In the genomic region with DNA sequence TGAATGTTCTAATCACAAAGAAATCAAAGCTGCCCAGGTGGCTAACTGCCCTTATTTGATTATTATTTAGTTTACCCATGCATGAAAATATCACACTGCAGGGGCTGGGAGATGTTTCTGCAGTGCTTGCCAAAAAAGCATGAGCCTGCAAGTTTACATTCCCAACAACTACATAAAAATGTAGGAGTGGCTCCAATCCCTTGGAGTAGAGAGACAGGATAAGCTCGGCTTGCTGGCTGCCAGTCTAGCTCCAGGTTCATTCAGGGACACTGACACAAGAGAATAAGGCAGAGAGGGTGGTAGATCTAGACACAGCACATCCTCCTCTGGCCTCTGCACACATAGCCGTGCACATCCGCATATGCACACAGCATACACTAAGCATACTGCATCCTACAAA, we compare ENCODE assay signal across 21 mouse cellular contexts. TPM values are rescaled to one million over a fixed set of nuclear protein-coding genes. Genes with fewer than 3 reads are reported as not detected.
A peak's percentile ranks its signal among the peaks of the same experiment; 100 is the strongest.
DNase-seq lines count a peak whose midpoint lies in the region; ATAC-seq lines count a peak whose summit lies in the region.
"Had no signal": no experiment of that assay in that cellular context is flagged by ENCODE, and none has a peak within 500 bp of the region (broad histone marks: within the 10 kb centered on the region; RNA-seq: fewer than 3 reads in every experiment).

No protein-coding gene starts in this region.

- 0 out of 2 replicates have a peak, but pooled peaks have one; percentile 39 for ATAC-seq in embryonic facial prominence, embryonic 13.5 days (ENCODE audit: insufficient number of reproducible peaks, insufficient read depth, low FRiP score, low TSS enrichment, low read depth)
- no peak for ATAC-seq in hindbrain, embryonic 13.5 days (ENCODE audit: low FRiP score)
- ATAC-seq in hindbrain, embryonic 11.5 days (ENCODE audit: low FRiP score): no peak
- ATAC-seq in embryonic facial prominence, embryonic 14.5 days (ENCODE audit: low read depth): no peak
- ATAC-seq: activated CD4-positive, CD25-positive, alpha-beta regulatory T cell, adult 4 months; hindbrain, embryonic 16.5 days; intestine, embryonic 16.5 days had no signal

- H3K27ac ChIP-seq in embryonic facial prominence, embryonic 13.5 days: 0 out of 2 replicates have a peak overlapping the region, but pooled peaks have one; percentile 23
- no peak overlapping the region for H3K27ac ChIP-seq in embryonic facial prominence, embryonic 10.5 days (replicated peaks)
- no peak overlapping the region for H3K27ac ChIP-seq in hindbrain, embryonic 13.5 days
- H3K27ac ChIP-seq in hindbrain, embryonic 11.5 days (ENCODE audit: low read depth, low read length): no peak overlapping the region
- H3K27ac ChIP-seq in embryonic facial prominence, embryonic 14.5 days (replicated peaks; ENCODE audit: low read depth, low read length): no peak overlapping the region
- no peak overlapping the region for H3K27ac ChIP-seq in midbrain, embryonic 10.5 days (replicated peaks)
- H3K27ac ChIP-seq: embryonic facial prominence, embryonic 15.5 days; kidney, embryonic 15.5 days had no signal

- H3K27me3 ChIP-seq in embryonic facial prominence, embryonic 13.5 days: no peaks in the 10 kb centered on the region
- no peaks in the 10 kb centered on the region for H3K27me3 ChIP-seq in embryonic facial prominence, embryonic 10.5 days (replicated peaks; ENCODE audit: low read depth, poor library complexity, severe bottlenecking)
- no peaks in the 10 kb centered on the region for H3K27me3 ChIP-seq in hindbrain, embryonic 13.5 days
- H3K27me3 ChIP-seq in hindbrain, embryonic 11.5 days (ENCODE audit: control insufficient read depth, insufficient read depth, low read length): no peaks in the 10 kb centered on the region
- H3K27me3 ChIP-seq in embryonic facial prominence, embryonic 14.5 days (replicated peaks; ENCODE audit: control insufficient read depth, insufficient read depth, low read length): no peaks in the 10 kb centered on the region
- H3K27me3 ChIP-seq in midbrain, embryonic 10.5 days (ENCODE audit: low read depth, poor library complexity, severe bottlenecking): no peaks in the 10 kb centered on the region
- H3K27me3 ChIP-seq: embryonic facial prominence, embryonic 15.5 days; heart, embryonic 12.5 days; kidney, embryonic 15.5 days had no signal

- no peak overlapping the region for H3K4me2 ChIP-seq in embryonic facial prominence, embryonic 13.5 days
- no peak overlapping the region for H3K4me2 ChIP-seq in hindbrain, embryonic 13.5 days
- H3K4me2 ChIP-seq in hindbrain, embryonic 11.5 days (replicated peaks; ENCODE audit: low read depth, low read length): no peak overlapping the region
- no peak overlapping the region for H3K4me2 ChIP-seq in embryonic facial prominence, embryonic 14.5 days (ENCODE audit: low read depth, low read length)
- H3K4me2 ChIP-seq: embryonic facial prominence, embryonic 15.5 days; heart, embryonic 12.5 days; kidney, embryonic 15.5 days had no signal

- H3K36me3 ChIP-seq in embryonic facial prominence, embryonic 13.5 days: no peaks in the 10 kb centered on the region
- no peaks in the 10 kb centered on the region for H3K36me3 ChIP-seq in embryonic facial prominence, embryonic 10.5 days (replicated peaks)
- H3K36me3 ChIP-seq in hindbrain, embryonic 13.5 days: no peaks in the 10 kb centered on the region
- H3K36me3 ChIP-seq in hindbrain, embryonic 11.5 days (ENCODE audit: control insufficient read depth, insufficient read depth, low read length): no peaks in the 10 kb centered on the region
- H3K36me3 ChIP-seq in embryonic facial prominence, embryonic 14.5 days (ENCODE audit: control insufficient read depth, insufficient read depth, low read length): no peaks in the 10 kb centered on the region
- no peaks in the 10 kb centered on the region for H3K36me3 ChIP-seq in midbrain, embryonic 10.5 days
- H3K36me3 ChIP-seq: embryonic facial prominence, embryonic 15.5 days; heart, embryonic 12.5 days; kidney, embryonic 15.5 days had no signal

- DNase-seq in embryonic facial prominence, embryonic 10.5 days (ENCODE audit: low spot score): no peak
- no peak for DNase-seq in hindbrain, embryonic 11.5 days (ENCODE audit: low spot score)
- peak; percentile 27 for DNase-seq in lung, postnatal 10 days
- DNase-seq in lung, postnatal 4 days: no peak
- peak; percentile 67 for DNase-seq in embryonic facial prominence, embryonic 14.5 days (ENCODE audit: low spot score)
- no peak for DNase-seq in midbrain, embryonic 10.5 days (ENCODE audit: low spot score)
- DNase-seq: adrenal gland, postnatal 10 days; cerebellum, adult 11 months; cerebellum, postnatal 10 days; heart, postnatal 36 days; kidney, postnatal 4 days; liver; thymus, postnatal 14 days had no signal

- H3K9ac ChIP-seq in embryonic facial prominence, embryonic 13.5 days: no peak overlapping the region
- 0 out of 2 replicates have a peak overlapping the region, but pooled peaks have one; percentile 56 for H3K9ac ChIP-seq in hindbrain, embryonic 13.5 days
- H3K9ac ChIP-seq in hindbrain, embryonic 11.5 days (ENCODE audit: low read depth, low read length): no peak overlapping the region
- H3K9ac ChIP-seq in embryonic facial prominence, embryonic 14.5 days (ENCODE audit: low read depth, low read length): no peak overlapping the region
- H3K9ac ChIP-seq: embryonic facial prominence, embryonic 15.5 days; heart, embryonic 12.5 days; kidney, embryonic 15.5 days had no signal

- WGBS in embryonic facial prominence, embryonic 13.5 days: 70% methylated on average over 3 of the region's 3 CpGs
- WGBS in embryonic facial prominence, embryonic 10.5 days: 76% methylated on average over 3 of the region's 3 CpGs
- 84% methylated on average over 3 of the region's 3 CpGs for WGBS in hindbrain, embryonic 13.5 days
- 75% methylated on average over 3 of the region's 3 CpGs for WGBS in hindbrain, embryonic 11.5 days
- WGBS in embryonic facial prominence, embryonic 14.5 days: 62% methylated on average over 3 of the region's 3 CpGs
- WGBS in midbrain, embryonic 10.5 days: 77% methylated on average over 3 of the region's 3 CpGs

- no peak overlapping the region for H3K4me3 ChIP-seq in embryonic facial prominence, embryonic 13.5 days
- H3K4me3 ChIP-seq in embryonic facial prominence, embryonic 10.5 days: no peak overlapping the region
- no peak overlapping the region for H3K4me3 ChIP-seq in hindbrain, embryonic 13.5 days
- no peak overlapping the region for H3K4me3 ChIP-seq in hindbrain, embryonic 11.5 days (ENCODE audit: low read depth, low read length)
- no peak overlapping the region for H3K4me3 ChIP-seq in embryonic facial prominence, embryonic 14.5 days (ENCODE audit: low read depth, low read length)
- H3K4me3 ChIP-seq in midbrain, embryonic 10.5 days: no peak overlapping the region
- H3K4me3 ChIP-seq: embryonic facial prominence, embryonic 15.5 days; heart, embryonic 12.5 days; kidney, embryonic 15.5 days had no signal

- H3K4me1 ChIP-seq in embryonic facial prominence, embryonic 13.5 days: 0 out of 2 replicates have a peak, but pooled peaks cover 5% of the 10 kb centered on the region
- peaks cover 7% of the 10 kb centered on the region for H3K4me1 ChIP-seq in embryonic facial prominence, embryonic 10.5 days
- H3K4me1 ChIP-seq in hindbrain, embryonic 13.5 days (replicated peaks): 0 out of 2 replicates have a peak, but pooled peaks cover 6% of the 10 kb centered on the region
- H3K4me1 ChIP-seq in hindbrain, embryonic 11.5 days (replicated peaks; ENCODE audit: control insufficient read depth, insufficient read depth, low read length): no peaks in the 10 kb centered on the region
- no peaks in the 10 kb centered on the region for H3K4me1 ChIP-seq in embryonic facial prominence, embryonic 14.5 days (ENCODE audit: control insufficient read depth, insufficient read depth, low read length)
- peaks cover 8% of the 10 kb centered on the region for H3K4me1 ChIP-seq in midbrain, embryonic 10.5 days

- no peaks in the 10 kb centered on the region for H3K9me3 ChIP-seq in embryonic facial prominence, embryonic 13.5 days
- H3K9me3 ChIP-seq in embryonic facial prominence, embryonic 10.5 days: no peaks in the 10 kb centered on the region
- H3K9me3 ChIP-seq in hindbrain, embryonic 13.5 days: no peaks in the 10 kb centered on the region
- H3K9me3 ChIP-seq in hindbrain, embryonic 11.5 days (ENCODE audit: control insufficient read depth, low read length): no peaks in the 10 kb centered on the region
- H3K9me3 ChIP-seq in embryonic facial prominence, embryonic 14.5 days (ENCODE audit: control insufficient read depth, low read length): no peaks in the 10 kb centered on the region
- no peaks in the 10 kb centered on the region for H3K9me3 ChIP-seq in midbrain, embryonic 10.5 days (replicated peaks)
- H3K9me3 ChIP-seq: embryonic facial prominence, embryonic 15.5 days; heart, embryonic 12.5 days; kidney, embryonic 15.5 days had no signal

RNA-seq across cellular contexts. Expression of a gene that starts 10.5 kb away (rescaled TPM):
- polyA plus RNA-seq in embryonic facial prominence, embryonic 13.5 days (2015; fragmentation: Nextera tagmentation; extraction: Ambion mirVana): 0.25 TPM in 2 replicates
- 0.10 TPM in 1 of 2 replicates, not detected in the other for polyA plus RNA-seq in embryonic facial prominence, embryonic 10.5 days (2016; fragmentation: Nextera tagmentation; extraction: Ambion mirVana)
- polyA plus RNA-seq in hindbrain, embryonic 13.5 days (2015; fragmentation: Nextera tagmentation; extraction: Ambion mirVana): 0.23 and 0.40 TPM in 2 replicates
- polyA plus RNA-seq in hindbrain, embryonic 11.5 days (2014; fragmentation: Nextera tagmentation; extraction: Ambion mirVana): 0.11 and 0.38 TPM in 2 replicates
- 0.39 and 0.64 TPM in 2 replicates for polyA plus RNA-seq in embryonic facial prominence, embryonic 14.5 days (2014; fragmentation: Nextera tagmentation; extraction: Ambion mirVana)
- 0.12 and 0.17 TPM in 2 replicates for polyA plus RNA-seq in midbrain, embryonic 10.5 days (2016; fragmentation: Nextera tagmentation; extraction: Ambion mirVana)
- polyA plus RNA-seq: activated CD4-positive, CD25-positive, alpha-beta regulatory T cell, adult 4 months had no signal

RNA-seq across cellular contexts. Expression of a gene that starts 13.9 kb away (rescaled TPM):
- polyA plus RNA-seq in embryonic facial prominence, embryonic 13.5 days (2015; fragmentation: Nextera tagmentation; extraction: Ambion mirVana): 28.4 and 33.8 TPM in 2 replicates
- 26.8 and 30.6 TPM in 2 replicates for polyA plus RNA-seq in embryonic facial prominence, embryonic 10.5 days (2016; fragmentation: Nextera tagmentation; extraction: Ambion mirVana)
- 37.2 and 37.7 TPM in 2 replicates for polyA plus RNA-seq in hindbrain, embryonic 13.5 days (2015; fragmentation: Nextera tagmentation; extraction: Ambion mirVana)
- polyA plus RNA-seq in hindbrain, embryonic 11.5 days (2014; fragmentation: Nextera tagmentation; extraction: Ambion mirVana): 13.8 and 14.9 TPM in 2 replicates
- 25.7 and 27.8 TPM in 2 replicates for polyA plus RNA-seq in embryonic facial prominence, embryonic 14.5 days (2014; fragmentation: Nextera tagmentation; extraction: Ambion mirVana)
- 29.9 and 31.0 TPM in 2 replicates for polyA plus RNA-seq in midbrain, embryonic 10.5 days (2016; fragmentation: Nextera tagmentation; extraction: Ambion mirVana)

Comparison
In these comparisons a context has a peak if more than half of its experiments do, and no peak if none do; other contexts are left out.
1. DNase-seq: peak in lung, postnatal 10 days (single experiment) and embryonic facial prominence, embryonic 14.5 days (single experiment); none in embryonic facial prominence, embryonic 10.5 days (single experiment), hindbrain, embryonic 11.5 days (single experiment), lung, postnatal 4 days (0 of 2) and midbrain, embryonic 10.5 days (single experiment).